Mouse (Mus musculus) midbrain, embryonic 14.5 days (tissue): ENCODE results near the gene Prdm4. TPM values are rescaled to one million over a fixed set of nuclear protein-coding genes. Genes with fewer than 3 reads are reported as not detected.

Experiments
- ATAC-seq: fragments of 200-750 bp; cut with Nextera tagmentation; 2 replicates; pipeline ENCODE4 v1.8.0; 2017; ENCODE audit warnings: moderate number of reproducible peaks, moderate library complexity; ENCODE audit not compliant: low FRiP score, low TSS enrichment
- DNase-seq: peaks from one replicate; pipeline ENCODE4 v3.0.0-alpha.2; 2015
- H3K27ac ChIP-seq: fragments of 300-500 bp; sonication (generic); replicated peaks from 2 replicates; pipeline ENCODE4 v1.5.1; 2014; ENCODE audit warnings: mild to moderate bottlenecking, low read depth, low read length, moderate library complexity
- H3K27me3 ChIP-seq: fragments of 300-500 bp; sonication (generic); 2 replicates; pipeline ENCODE4 v1.6.1; 2014; ENCODE audit warnings: low read length, control low read depth, mixed read lengths; ENCODE audit not compliant: control insufficient read depth, insufficient read depth
- H3K36me3 ChIP-seq: fragments of 300-500 bp; sonication (generic); 2 replicates; pipeline ENCODE4 v1.6.1; 2014; ENCODE audit warnings: low read length, control low read depth; ENCODE audit not compliant: control insufficient read depth, insufficient read depth
- H3K4me1 ChIP-seq: fragments of 300-500 bp; sonication (generic); 2 replicates; pipeline ENCODE4 v1.6.1; 2014; ENCODE audit warnings: mild to moderate bottlenecking, antibody characterized with exemption, low read length, control low read depth; ENCODE audit not compliant: control insufficient read depth, insufficient read depth
- H3K4me2 ChIP-seq: fragments of 300-500 bp; sonication (generic); 2 replicates; pipeline ENCODE4 v1.6.1; 2014; ENCODE audit warnings: mild to moderate bottlenecking, low read length, moderate library complexity
- H3K4me3 ChIP-seq: fragments of 300-500 bp; sonication (generic); replicated peaks from 2 replicates; pipeline ENCODE4 v1.5.1; 2014; ENCODE audit warnings: low read depth, low read length
- H3K9ac ChIP-seq: fragments of 300-500 bp; sonication (generic); replicated peaks from 2 replicates; pipeline ENCODE4 v1.6.1; 2014; ENCODE audit warnings: mild to moderate bottlenecking, low read length, moderate library complexity
- H3K9me3 ChIP-seq: fragments of 300-500 bp; sonication (generic); 2 replicates; pipeline ENCODE4 v1.6.1; 2016; ENCODE audit warnings: low read length, control low read depth, mixed read lengths; ENCODE audit not compliant: control insufficient read depth
- WGBS: fragments of 180-500 bp; shearing (Covaris S2); extraction: QIAGEN DNeasy Blood & Tissue Kit; methylation state at CpG from one replicate; pipeline ENCODE4 v1.1.7; 2014; 5-methylcytosine and 5-hydroxymethylcytosine counted together
- polyA plus RNA-seq: library from polyadenylated mRNA; unstranded; fragments of >200 nt; fragmentation: Nextera tagmentation; extraction: Ambion mirVana; gene quantifications from 2 replicates; pipeline ENCODE4 v1.2.1, GENCODE M21; 2014

Gene Prdm4
- polyA plus RNA-seq, 1 experiment from 2014 or later, result 32.9 TPM

- H3K27me3 ChIP-seq, result no peaks in the 10 kb centered on the region
- no peak overlapping the region for H3K4me3 ChIP-seq
- no peak overlapping the region for H3K27ac ChIP-seq
- WGBS, result 95% methylated on average over 8 of the region's 8 CpGs
- H3K4me1 ChIP-seq, result no peaks in the 10 kb centered on the region
- no peak for DNase-seq
- H3K36me3 ChIP-seq, result peaks cover 95% of the 10 kb centered on the region
- no peak overlapping the region for H3K4me2 ChIP-seq
- no peak for ATAC-seq
- no peaks in the 10 kb centered on the region for H3K9me3 ChIP-seq
- H3K9ac ChIP-seq, result no peak overlapping the region
Observed at GRCm38 (mm10) chr10:85879886-85880486, 37.0 kb downstream of the Prdm4 start.

GRCm38 (mm10) chr10:85875812-85876211 is 41.1 kb downstream of the Prdm4 start:
- no peak for DNase-seq
- Histone ChIP-seq H3K9me3 (no peaks in the 10 kb centered on the region), H3K27me3 (no peaks in the 10 kb centered on the region), H3K27ac (no peak overlapping the region), H3K9ac (no peak overlapping the region), H3K36me3 (peaks cover 66% of the 10 kb centered on the region), H3K4me2 (no peak overlapping the region), H3K4me3 (no peak overlapping the region), H3K4me1 (peaks cover 11% of the 10 kb centered on the region; the same call in 1 of the 2 replicates)
- WGBS, result 94% methylated on average over 5 of the region's 5 CpGs
- ATAC-seq, result no peak

DNA sequence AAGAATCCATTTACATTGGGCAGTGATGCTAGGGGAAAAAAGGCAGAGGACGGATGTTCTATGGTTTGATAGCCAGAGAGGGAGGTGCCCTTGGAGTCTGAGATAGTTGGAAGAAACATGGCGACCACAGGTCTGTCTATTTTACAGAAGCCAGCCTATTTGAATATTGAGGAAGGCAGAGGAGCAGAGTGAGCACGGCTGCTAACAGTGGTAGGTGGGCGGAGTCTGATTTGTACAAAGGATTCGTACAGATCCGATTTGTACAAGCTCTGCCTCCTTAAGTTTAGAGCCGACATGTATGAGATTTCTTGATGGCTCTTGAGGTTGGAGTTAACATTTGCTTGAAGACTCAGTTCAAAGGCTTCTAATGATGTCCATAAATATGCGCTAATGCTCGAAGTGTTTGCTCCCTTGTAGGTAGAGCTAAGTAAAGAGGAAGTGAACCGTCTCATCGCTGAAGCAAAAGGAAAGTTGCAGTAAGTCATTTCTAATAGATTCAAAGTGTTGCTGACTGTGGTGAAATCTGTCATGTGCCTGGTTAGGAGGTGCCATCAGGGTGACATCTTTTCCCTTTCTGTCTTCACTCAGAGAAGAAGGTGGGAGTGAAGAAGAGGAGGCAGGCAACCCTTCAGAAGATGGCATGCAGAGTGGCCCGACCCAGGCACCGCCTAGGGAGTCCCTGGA is 42.9 kb downstream of the Prdm4 start:
- 92% methylated on average over 13 of the region's 13 CpGs for WGBS
- DNase-seq (no peak), ATAC-seq (no peak)
- no peak overlapping the region for H3K9ac ChIP-seq
- no peak overlapping the region for H3K4me3 ChIP-seq
- no peak overlapping the region for H3K4me2 ChIP-seq
- H3K9me3 ChIP-seq, result no peaks in the 10 kb centered on the region
- H3K36me3 ChIP-seq, result peaks cover 49% of the 10 kb centered on the region
- H3K27me3 ChIP-seq, result no peaks in the 10 kb centered on the region
- H3K4me1 ChIP-seq, result peaks cover 11% of the 10 kb centered on the region; the same call in 1 of the 2 replicates
- H3K27ac ChIP-seq, result no peak overlapping the region

DNA sequence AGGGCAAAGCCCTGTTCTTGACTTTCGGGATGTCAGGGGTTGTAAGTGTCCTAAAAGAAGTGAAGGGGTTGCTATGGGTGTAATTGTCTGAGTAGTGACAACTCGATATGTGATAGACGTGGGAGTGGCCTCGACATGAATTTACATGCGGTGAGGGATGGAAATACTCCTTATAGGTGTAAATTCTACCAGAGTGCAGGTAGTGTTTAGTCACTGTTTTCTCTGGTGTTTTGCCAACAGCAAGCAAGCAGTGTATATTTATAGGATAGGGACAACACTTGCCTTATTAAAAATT is 44.5 kb downstream of the Prdm4 start:
- H3K4me3 ChIP-seq, result peak overlapping the region; percentile 97
- H3K27me3 ChIP-seq, result no peaks in the 10 kb centered on the region
- 0 out of 2 replicates have a peak, but pooled peaks have one; percentile 9 for ATAC-seq
- H3K36me3 ChIP-seq, result peaks cover 33% of the 10 kb centered on the region
- peak overlapping the region; percentile 87 for H3K4me2 ChIP-seq
- H3K9ac ChIP-seq, result peak overlapping the region; percentile 86
- peaks cover 11% of the 10 kb centered on the region; the same call in 1 of the 2 replicates for H3K4me1 ChIP-seq
- no peaks in the 10 kb centered on the region for H3K9me3 ChIP-seq
- no peak for DNase-seq
- 6% methylated on average over 5 of the region's 5 CpGs for whole genome bisulfite sequencing
- no peak overlapping the region for H3K27ac ChIP-seq

GRCm38 (mm10) chr10:85871698-85872478 is 45.1 kb downstream of the Prdm4 start:
- H3K27me3 ChIP-seq, result no peaks in the 10 kb centered on the region
- peak; percentile 96 for DNase-seq
- peaks cover 11% of the 10 kb centered on the region; the same call in 1 of the 2 replicates for H3K4me1 ChIP-seq
- peak; percentile 95 for ATAC-seq
- H3K9me3 ChIP-seq, result no peaks in the 10 kb centered on the region
- H3K36me3 ChIP-seq, result peaks cover 28% of the 10 kb centered on the region
- H3K27ac ChIP-seq, result peak overlapping the region; percentile 57
- H3K9ac ChIP-seq, result peak overlapping the region; percentile 86
- peak overlapping the region; percentile 87 for H3K4me2 ChIP-seq
- under 1% methylated on average over 55 of the region's 55 CpGs for WGBS
- peak overlapping the region; percentile 97 for H3K4me3 ChIP-seq

GRCm38 (mm10) chr10:85846105-85846862 is 70.7 kb downstream of the Prdm4 start:
- Histone ChIP-seq H3K27me3 (no peaks in the 10 kb centered on the region), H3K36me3 (no peaks in the 10 kb centered on the region), H3K9me3 (no peaks in the 10 kb centered on the region), H3K9ac (no peak overlapping the region), H3K4me2 (no peak overlapping the region), H3K27ac (no peak overlapping the region), H3K4me1 (no peaks in the 10 kb centered on the region), H3K4me3 (no peak overlapping the region)
- ATAC-seq (no peak), DNase-seq (no peak)
- WGBS, result 82% methylated on average over 4 of the region's 4 CpGs

Other genes with a start within 250 kb of the Prdm4 start
- 66.7 and 78.1 TPM in 2 replicates for gene Pwp1, start 87.6 kb downstream of the Prdm4 start, polyA plus RNA-seq
- gene Ascl4, start 10.5 kb upstream of the Prdm4 start, polyA plus RNA-seq, result 1.6 and 1.8 TPM in 2 replicates
- 169 and 178 TPM in 2 replicates for gene Rtcb, start 40.7 kb upstream of the Prdm4 start, polyA plus RNA-seq
- gene Bpifc, start 94.8 kb upstream of the Prdm4 start, polyA plus RNA-seq, result not detected in 2 replicates
- 18.9 and 19.6 TPM in 2 replicates for gene Fbxo7, start 104.8 kb upstream of the Prdm4 start, polyA plus RNA-seq